Mouse (Mus musculus) limb, embryonic 11.5 days (tissue): ENCODE results near the gene Olfr1263. TPM values are rescaled to one million over a fixed set of nuclear protein-coding genes. Genes with fewer than 3 reads are reported as not detected.

Source experiments
- polyA plus RNA-seq: library from polyadenylated mRNA; unstranded; fragments of >200 nt; fragmentation: Nextera tagmentation; extraction: Ambion mirVana; gene quantifications from 2 replicates; pipeline ENCODE4 v1.2.1, GENCODE M21; 2014

The Olfr1263 gene
- polyA plus RNA-seq, 1 experiment from 2014 or later: not detected

Other genes starting within 250 kb of the Olfr1263 start
- not detected in 2 replicates for gene Olfr1254, start 218.5 kb upstream of the Olfr1263 start, polyA plus RNA-seq
- not detected in 2 replicates for gene Olfr1255, start 200.1 kb upstream of the Olfr1263 start, polyA plus RNA-seq
- gene Olfr1256, start 170.6 kb upstream of the Olfr1263 start, polyA plus RNA-seq: not detected in 2 replicates
- gene Olfr48, start 163.9 kb upstream of the Olfr1263 start, polyA plus RNA-seq: not detected in 2 replicates
- gene Olfr1257, start 133.7 kb upstream of the Olfr1263 start, polyA plus RNA-seq: not detected in 2 replicates
- not detected in 2 replicates for gene Olfr1258, start 84.8 kb upstream of the Olfr1263 start, polyA plus RNA-seq
- gene Olfr1259, start 63.5 kb upstream of the Olfr1263 start, polyA plus RNA-seq: not detected in 2 replicates
- not detected in 2 replicates for gene Olfr1260, start 37.8 kb upstream of the Olfr1263 start, polyA plus RNA-seq
- gene Olfr1261, start 20.9 kb upstream of the Olfr1263 start, polyA plus RNA-seq: not detected in 2 replicates
- gene Olfr1262, start 12.0 kb upstream of the Olfr1263 start, polyA plus RNA-seq: not detected in 2 replicates
- not detected in 2 replicates for gene Olfr1264, start 13.4 kb downstream of the Olfr1263 start, polyA plus RNA-seq
- not detected in 2 replicates for gene Olfr1265, start 23.2 kb downstream of the Olfr1263 start, polyA plus RNA-seq
- not detected in 2 replicates for gene Olfr140, start 51.5 kb downstream of the Olfr1263 start, polyA plus RNA-seq
- gene Olfr1269, start 109.3 kb downstream of the Olfr1263 start, polyA plus RNA-seq: not detected in 2 replicates
- not detected in 2 replicates for gene Olfr32, start 130.2 kb downstream of the Olfr1263 start, polyA plus RNA-seq
- not detected in 2 replicates for gene Olfr1270, start 141.0 kb downstream of the Olfr1263 start, polyA plus RNA-seq
- not detected in 2 replicates for gene Olfr1506, start 212.4 kb downstream of the Olfr1263 start, polyA plus RNA-seq
- not detected in 2 replicates for gene Olfr142, start 245.5 kb downstream of the Olfr1263 start, polyA plus RNA-seq